8 mouse cellular contexts compared by ENCODE assay signal in the genomic region with DNA sequence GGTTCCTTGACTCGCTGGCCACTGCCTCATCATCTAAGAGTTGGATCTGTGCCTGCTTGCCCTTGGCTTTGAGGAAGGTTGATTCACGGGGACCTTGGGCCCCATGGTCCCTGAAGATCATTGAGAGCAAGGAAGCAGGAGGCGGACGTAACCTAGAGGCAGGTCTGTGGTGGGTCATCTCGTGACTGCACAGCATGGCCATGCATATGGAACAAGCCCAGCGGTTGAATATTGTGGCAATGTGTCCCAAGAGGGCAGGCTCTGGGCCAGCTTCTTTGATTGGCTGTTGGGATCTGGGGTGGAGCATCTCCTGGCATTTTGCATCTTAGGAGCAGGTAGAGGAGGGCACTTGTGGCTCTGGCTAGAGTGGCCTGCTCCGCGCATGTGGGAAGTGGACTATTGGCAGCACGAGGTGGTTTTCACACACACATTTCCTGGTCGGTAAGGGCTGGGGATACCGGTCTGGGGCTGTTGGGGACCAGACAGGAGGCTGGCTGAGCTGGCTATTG. TPM values are rescaled to one million over a fixed set of nuclear protein-coding genes. Genes with fewer than 3 reads are reported as not detected.
DNase-seq lines count a peak whose midpoint lies in the region; ATAC-seq and TF ChIP-seq lines count a peak whose summit lies in the region.
"Had no signal": no experiment of that assay in that cellular context is flagged by ENCODE, and none has a peak within 500 bp of the region (broad histone marks: within the 10 kb centered on the region; RNA-seq: fewer than 3 reads in every experiment).

No protein-coding gene starts in this region.

- WGBS in midbrain, embryonic 15.5 days: 56% methylated on average over 11 of the region's 11 CpGs
- 60% methylated on average over 11 of the region's 11 CpGs for WGBS in midbrain, postnatal 0 days
- 55% methylated on average over 11 of the region's 11 CpGs for WGBS in intestine, embryonic 15.5 days
- WGBS in lung, adult 2 months: 59% methylated on average over 11 of the region's 11 CpGs

- H3K27me3 ChIP-seq in midbrain, embryonic 15.5 days (replicated peaks): no peaks in the 10 kb centered on the region
- no peaks in the 10 kb centered on the region for H3K27me3 ChIP-seq in midbrain, postnatal 0 days (ENCODE audit: insufficient read depth, low read length)
- H3K27me3 ChIP-seq in intestine, embryonic 15.5 days (replicated peaks): no peaks in the 10 kb centered on the region
- H3K27me3 ChIP-seq: heart, embryonic 15.5 days had no signal

- ATAC-seq in midbrain, embryonic 15.5 days (replicated peaks): no peak
- ATAC-seq in midbrain, postnatal 0 days (ENCODE audit: low FRiP score): no peak
- peak; percentile 58 for ATAC-seq in intestine, embryonic 15.5 days

- no peaks in the 10 kb centered on the region for H3K9me3 ChIP-seq in midbrain, embryonic 15.5 days
- no peaks in the 10 kb centered on the region for H3K9me3 ChIP-seq in midbrain, postnatal 0 days (ENCODE audit: low read length)
- H3K9me3 ChIP-seq in intestine, embryonic 15.5 days: no peaks in the 10 kb centered on the region
- H3K9me3 ChIP-seq: heart, embryonic 15.5 days had no signal

- H3K27ac ChIP-seq in midbrain, embryonic 15.5 days: 0 out of 2 replicates have a peak overlapping the region, but pooled peaks have one; percentile 14
- no peak overlapping the region for H3K27ac ChIP-seq in midbrain, postnatal 0 days (ENCODE audit: low read depth, low read length)
- H3K27ac ChIP-seq in intestine, embryonic 15.5 days: peak overlapping the region; percentile 67
- H3K27ac ChIP-seq: heart, embryonic 15.5 days had no signal

- H3K9ac ChIP-seq in midbrain, embryonic 15.5 days: no peak overlapping the region; the same call in 1 of the 2 replicates
- no peak overlapping the region for H3K9ac ChIP-seq in midbrain, postnatal 0 days (replicated peaks; ENCODE audit: low read length, poor library complexity, severe bottlenecking)
- no peak overlapping the region for H3K9ac ChIP-seq in intestine, embryonic 15.5 days
- H3K9ac ChIP-seq: heart, embryonic 15.5 days had no signal

- no peak for TF ChIP-seq POLR2A in lung, adult 2 months (IDR thresholded peaks at IDR 0.05; ENCODE audit: borderline replicate concordance, extremely low read depth, low read depth, low read length)

- no peaks in the 10 kb centered on the region for H3K36me3 ChIP-seq in midbrain, embryonic 15.5 days (replicated peaks)
- H3K36me3 ChIP-seq in midbrain, postnatal 0 days (ENCODE audit: insufficient read depth, low read length): no peaks in the 10 kb centered on the region
- no peaks in the 10 kb centered on the region for H3K36me3 ChIP-seq in intestine, embryonic 15.5 days
- H3K36me3 ChIP-seq: heart, embryonic 15.5 days had no signal

- no peak overlapping the region for H3K4me2 ChIP-seq in midbrain, embryonic 15.5 days
- no peak overlapping the region for H3K4me2 ChIP-seq in midbrain, postnatal 0 days (ENCODE audit: low read depth, low read length, poor library complexity, severe bottlenecking)
- H3K4me2 ChIP-seq in intestine, embryonic 15.5 days (replicated peaks): peak overlapping the region; percentile 29; the same call in 1 of the 2 replicates
- H3K4me2 ChIP-seq: heart, embryonic 15.5 days had no signal

- H3K4me3 ChIP-seq in midbrain, embryonic 15.5 days: no peak overlapping the region
- H3K4me3 ChIP-seq in midbrain, postnatal 0 days (ENCODE audit: low read depth, low read length): no peak overlapping the region
- H3K4me3 ChIP-seq in intestine, embryonic 15.5 days (replicated peaks): peak overlapping the region; percentile 8; the same call in 1 of the 2 replicates
- H3K4me3 ChIP-seq in lung, adult 2 months (replicated peaks; ENCODE audit: extremely low read depth, low read depth, low read length): no peak overlapping the region
- H3K4me3 ChIP-seq: heart, embryonic 15.5 days had no signal

- no peak for TF ChIP-seq CTCF in midbrain, postnatal 0 days (IDR thresholded peaks at IDR 0.05)
- no peak for TF ChIP-seq CTCF in lung, adult 2 months (IDR thresholded peaks at IDR 0.05; ENCODE audit: insufficient read depth, low read length)

- intact Hi-C loops in left cerebral cortex, postnatal 25 days (cut with DNase I): no loop called here

- no peak for DNase-seq in midbrain, postnatal 0 days (ENCODE audit: low spot score)
- peak; percentile 51 for DNase-seq in lung, adult 2 months
- no peak for DNase-seq in urinary bladder, postnatal 4 days (ENCODE audit: low spot score in 2 of 2)
- DNase-seq in spleen, adult 18-20 months: no peak
- DNase-seq in left cerebral cortex, postnatal 25 days (ENCODE audit: low spot score in 2 of 2): no peak

- peaks cover 51% of the 10 kb centered on the region for H3K4me1 ChIP-seq in midbrain, embryonic 15.5 days
- peaks cover 10% of the 10 kb centered on the region for H3K4me1 ChIP-seq in midbrain, postnatal 0 days (ENCODE audit: insufficient read depth, low read length)
- H3K4me1 ChIP-seq in intestine, embryonic 15.5 days (replicated peaks): peaks cover 35% of the 10 kb centered on the region
- peaks cover 9% of the 10 kb centered on the region for H3K4me1 ChIP-seq in lung, adult 2 months (ENCODE audit: control insufficient read depth, insufficient read depth, low read length)

RNA-seq across cellular contexts. Expression of a gene that starts 40.4 kb away (rescaled TPM):
- polyA plus RNA-seq in midbrain, embryonic 15.5 days (2015; fragmentation: Nextera tagmentation; extraction: Ambion mirVana): 21.4 and 23.4 TPM in 2 replicates
- total RNA-seq in midbrain, postnatal 0 days (2014; rRNA removed): 49.3 and 52.2 TPM in 2 replicates
- 9.4 and 11.9 TPM in 2 replicates for polyA plus RNA-seq in midbrain, postnatal 0 days (2015; fragmentation: Nextera tagmentation; extraction: Ambion mirVana)
- 13.7 and 15.3 TPM in 2 replicates for polyA plus RNA-seq in intestine, embryonic 15.5 days (2015; fragmentation: Nextera tagmentation; extraction: Ambion mirVana)
- 38.4 and 39.4 TPM in 2 replicates for polyA plus RNA-seq in lung, adult 2 months (2012; rRNA removed)
- 10 to 100 TPM; 72.2 to 84.2 TPM for total RNA-seq in left cerebral cortex, postnatal 25 days (2021)
